Mouse (Mus musculus) ES-Bruce4 (cell line): ENCODE results near the gene Rbm15. TPM values are rescaled to one million over a fixed set of nuclear protein-coding genes. Genes with fewer than 3 reads are reported as not detected.
"Not testable (repeated sequence)": the region's sequence is repeated elsewhere in the genome, so short reads cannot be mapped to it uniquely, and the experiment has no call there.

Source experiments
- H3K27ac ChIP-seq: 2 replicates; pipeline ENCODE4 v1.5.1; 2012; ENCODE audit warnings: low read length, inconsistent platforms; ENCODE audit not compliant: insufficient read depth
- H3K27me3 ChIP-seq: 2 replicates; pipeline ENCODE4 v1.6.1; 2012; ENCODE audit warnings: mild to moderate bottlenecking, low read length, inconsistent platforms; ENCODE audit not compliant: control insufficient read depth, poor library complexity, insufficient read depth, severe bottlenecking
- H3K36me3 ChIP-seq: 2 replicates; pipeline ENCODE4 v1.6.1; 2012; ENCODE audit warnings: inconsistent platforms, mild to moderate bottlenecking, low read length, moderate library complexity; ENCODE audit not compliant: control insufficient read depth, poor library complexity, insufficient read depth, severe bottlenecking
- H3K4me1 ChIP-seq: one replicate; pipeline ENCODE4 v1.8.1; 2011; ENCODE audit warnings: low read length; ENCODE audit not compliant: control insufficient read depth, insufficient read depth
- H3K4me3 ChIP-seq: 2 replicates; pipeline ENCODE4 v1.5.1; 2011; ENCODE audit warnings: low read depth, mild to moderate bottlenecking, low read length
- H3K9ac ChIP-seq: 2 replicates; pipeline ENCODE4 v1.6.1; 2012; ENCODE audit warnings: low read depth, mild to moderate bottlenecking, inconsistent platforms; ENCODE audit not compliant: poor library complexity, severe bottlenecking
- H3K9me3 ChIP-seq: replicated peaks from 2 replicates; pipeline ENCODE4 v1.6.1; 2012; ENCODE audit warnings: mild to moderate bottlenecking, low read length, inconsistent platforms; ENCODE audit not compliant: control insufficient read depth, poor library complexity, insufficient read depth, severe bottlenecking
- CTCF ChIP-seq: IDR thresholded peaks from one replicate; pipeline ENCODE4 v1.8.1; 2011; ENCODE audit warnings: low read depth, low read length
- EP300 ChIP-seq: IDR thresholded peaks from 2 replicates; pipeline ENCODE4 v1.6.1; 2011; ENCODE audit warnings: low read depth, low read length; ENCODE audit not compliant: insufficient read depth
- POLR2A ChIP-seq: IDR thresholded peaks from one replicate; pipeline ENCODE4 v1.8.1; 2011; ENCODE audit warnings: low read length; ENCODE audit not compliant: insufficient read depth
- polyA plus RNA-seq: library from polyadenylated mRNA; stranded (reverse); fragments of >200 nt; gene quantifications from 2 replicates; pipeline ENCODE4 v1.2.4, GENCODE M21; 2011; ENCODE audit warnings: low read depth; ENCODE audit not compliant: missing spikeins, insufficient read depth, insufficient read length

Rbm15 gene
- polyA plus RNA-seq, 1 experiment = 51.7 TPM

- Histone ChIP-seq H3K36me3 (peaks cover 54% of the 10 kb centered on the region), H3K9me3 (no peaks in the 10 kb centered on the region), H3K4me1 (no peaks in the 10 kb centered on the region), H3K27ac (no peak overlapping the region), H3K4me3 (no peak overlapping the region), H3K9ac (no peak overlapping the region), H3K27me3 (no peaks in the 10 kb centered on the region)
- TF ChIP-seq POLR2A (no peak), CTCF (no peak), EP300 (no peak)
Observed at GRCm38 (mm10) chr3:107326442-107326841, 7.0 kb downstream of the Rbm15 start.

- no peaks in the 10 kb centered on the region for H3K27me3 ChIP-seq
- H3K36me3 ChIP-seq = peaks cover 46% of the 10 kb centered on the region
- no peak for TF ChIP-seq CTCF
- no peak overlapping the region for H3K4me3 ChIP-seq
- no peaks in the 10 kb centered on the region for H3K9me3 ChIP-seq
- H3K4me1 ChIP-seq = no peaks in the 10 kb centered on the region
- H3K27ac ChIP-seq = no peak overlapping the region
- H3K9ac ChIP-seq = no peak overlapping the region
Observed at GRCm38 (mm10) chr3:107321776-107322175, 11.7 kb downstream of the Rbm15 start.

DNA sequence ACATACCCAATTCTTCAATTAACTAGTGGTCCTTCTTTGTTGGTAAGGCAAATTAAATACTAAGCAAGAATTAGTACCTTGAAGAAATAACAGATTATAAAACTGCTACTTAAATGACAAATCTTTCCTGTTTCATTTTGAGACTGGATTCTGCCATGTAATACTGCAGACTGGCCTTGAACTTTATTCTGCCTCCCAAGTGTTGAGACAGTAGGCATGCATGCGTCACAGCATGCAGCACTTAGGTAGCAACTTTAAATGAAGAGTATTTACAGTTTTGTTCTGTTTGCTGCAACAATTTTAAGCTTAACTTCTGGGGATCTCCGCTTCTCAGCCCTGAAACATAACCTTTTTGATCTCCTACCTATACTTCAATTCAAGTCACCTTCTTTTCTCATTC, 12.3 kb downstream of the Rbm15 start:
- H3K9ac ChIP-seq = no peak overlapping the region
- no peak overlapping the region for H3K4me3 ChIP-seq
- H3K36me3 ChIP-seq = peaks cover 48% of the 10 kb centered on the region
- H3K27ac ChIP-seq = no peak overlapping the region
- no peaks in the 10 kb centered on the region for H3K9me3 ChIP-seq
- no peaks in the 10 kb centered on the region for H3K27me3 ChIP-seq
- TF ChIP-seq POLR2A (no peak), EP300 (no peak), CTCF (no peak)
- no peaks in the 10 kb centered on the region for H3K4me1 ChIP-seq

DNA sequence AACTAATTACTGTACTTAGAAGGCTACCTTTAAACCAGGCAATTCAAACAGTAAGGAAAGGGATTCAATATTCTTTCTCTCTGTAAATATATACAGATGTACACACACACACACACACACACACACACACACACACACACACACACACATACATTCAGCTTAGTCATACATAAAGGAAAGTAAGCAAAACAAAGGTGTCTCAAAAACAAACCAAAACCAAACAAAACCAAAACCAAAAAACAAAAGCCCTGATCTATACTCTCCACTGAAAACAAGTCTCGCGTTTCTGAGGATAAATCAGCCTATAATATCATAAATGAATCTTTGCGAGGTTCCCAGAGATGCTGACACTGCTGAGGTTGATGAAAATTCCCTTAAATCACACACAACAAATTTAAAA, 16.1 kb downstream of the Rbm15 start:
- Histone ChIP-seq H3K9me3 (no peaks in the 10 kb centered on the region), H3K27me3 (no peaks in the 10 kb centered on the region), H3K4me3 (no peak overlapping the region), H3K27ac (no peak overlapping the region), H3K4me1 (no peaks in the 10 kb centered on the region), H3K36me3 (peaks cover 32% of the 10 kb centered on the region), H3K9ac (no peak overlapping the region)
- TF ChIP-seq EP300 (no peak), POLR2A (no peak), CTCF (no peak)

- H3K27me3 ChIP-seq, H3K4me1 ChIP-seq, H3K9me3 ChIP-seq, H3K36me3 ChIP-seq, H3K27ac ChIP-seq, H3K9ac ChIP-seq, H3K4me3 ChIP-seq: not testable (repeated sequence)
Observed at GRCm38 (mm10) chr3:107296917-107297316, 36.6 kb downstream of the Rbm15 start.

DNA sequence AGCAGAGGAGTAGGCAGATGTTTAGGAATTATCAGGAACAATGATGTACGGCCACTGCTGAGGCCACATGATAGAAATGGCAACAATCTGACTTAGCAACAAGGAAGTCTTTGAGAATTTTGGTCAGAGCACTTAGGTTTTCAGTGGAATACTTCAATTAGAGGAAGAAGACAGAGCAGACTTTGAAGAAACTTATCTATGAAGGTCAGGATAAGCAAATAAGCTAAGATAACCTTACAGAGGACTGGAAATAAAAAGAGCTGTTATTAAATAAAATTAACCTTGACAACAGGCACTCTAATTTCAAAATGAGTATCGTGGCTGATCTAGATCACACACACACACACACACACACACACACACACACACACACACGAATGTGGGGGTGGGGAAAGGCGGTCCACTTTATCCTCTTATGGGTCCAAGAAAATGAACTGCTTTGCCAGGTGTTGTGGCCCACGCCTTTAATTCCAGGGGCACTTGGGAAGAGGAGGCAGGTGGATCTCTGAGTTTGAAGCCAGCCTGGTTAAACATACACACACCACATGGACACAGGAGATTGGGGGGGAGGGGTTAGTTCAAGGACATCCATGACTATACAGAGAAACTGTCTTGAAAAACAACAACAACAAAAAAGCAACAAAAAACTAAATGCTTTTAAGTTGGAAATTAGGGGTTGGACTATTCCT, 37.7 kb downstream of the Rbm15 start:
- Histone ChIP-seq H3K36me3 (no peaks in the 10 kb centered on the region), H3K4me1 (no peaks in the 10 kb centered on the region), H3K4me3 (no peak overlapping the region), H3K9ac (no peak overlapping the region), H3K27ac (no peak overlapping the region), H3K9me3 (no peaks in the 10 kb centered on the region), H3K27me3 (no peaks in the 10 kb centered on the region)
- TF ChIP-seq CTCF (no peak), EP300 (no peak)
